Mouse (Mus musculus) G1E-ER4 (cell line): Measurements from ENCODE around the gene Thsd1. TPM values are rescaled to one million over a fixed set of nuclear protein-coding genes. Genes with fewer than 3 reads are reported as not detected.

Experiments
- GATA1 ChIP-seq: IDR thresholded peaks from one replicate; pipeline ENCODE4 v1.8.0; 2012; ENCODE audit warnings: low read length, inconsistent platforms
- polyA plus RNA-seq: library from polyadenylated mRNA; stranded (reverse); fragments of >175 nt; gene quantifications from 2 replicates; pipeline ENCODE4 v1.2.3, GENCODE M21; 2012

Thsd1 gene
- polyA plus RNA-seq, 1 experiment, result not detected

DNA sequence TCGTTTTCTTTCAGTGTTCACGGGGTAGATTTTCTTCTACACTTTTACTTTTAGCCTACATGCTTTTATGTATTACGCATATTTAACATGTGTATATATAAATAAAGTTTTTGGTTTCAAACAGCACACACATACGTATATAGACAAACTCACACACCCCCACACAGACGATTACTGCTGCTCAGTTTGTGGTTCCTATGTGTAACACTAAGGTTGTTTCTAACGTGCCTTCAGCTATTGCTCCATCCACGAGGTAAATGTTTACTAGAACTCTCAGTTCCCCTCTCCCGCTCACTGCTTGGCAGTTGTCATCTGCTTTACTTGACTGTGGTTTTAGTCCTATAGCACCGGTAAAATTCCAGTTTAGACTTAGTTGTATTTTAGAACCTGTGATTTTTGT is 22.0 kb downstream of the Thsd1 start:
- TF ChIP-seq GATA1, result no peak

DNA sequence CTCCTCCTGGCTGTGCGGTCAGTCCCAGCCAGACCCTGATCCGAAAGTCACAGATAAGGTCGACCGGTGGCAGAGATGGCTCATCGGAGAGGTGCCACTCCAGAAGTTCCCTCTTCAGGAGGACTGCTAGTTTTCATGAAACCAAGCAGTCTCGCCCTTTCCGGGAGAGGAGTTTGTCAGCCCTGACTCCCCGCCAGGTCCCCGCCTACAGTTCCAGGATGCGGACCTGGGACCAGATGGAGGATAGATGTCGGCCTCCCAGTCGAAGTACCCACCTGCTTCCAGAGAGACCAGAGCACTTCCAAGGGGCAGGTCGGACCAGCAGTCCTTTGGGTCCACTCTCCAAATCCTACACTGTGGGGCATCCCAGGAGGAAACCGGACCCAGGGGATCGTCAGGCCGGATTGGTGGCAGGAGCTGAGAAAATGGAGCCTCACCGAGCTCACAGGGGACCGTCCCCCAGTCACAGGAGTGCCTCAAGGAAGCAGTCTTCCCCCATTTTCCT is 31.9 kb downstream of the Thsd1 start:
- no peak for TF ChIP-seq GATA1

DNA sequence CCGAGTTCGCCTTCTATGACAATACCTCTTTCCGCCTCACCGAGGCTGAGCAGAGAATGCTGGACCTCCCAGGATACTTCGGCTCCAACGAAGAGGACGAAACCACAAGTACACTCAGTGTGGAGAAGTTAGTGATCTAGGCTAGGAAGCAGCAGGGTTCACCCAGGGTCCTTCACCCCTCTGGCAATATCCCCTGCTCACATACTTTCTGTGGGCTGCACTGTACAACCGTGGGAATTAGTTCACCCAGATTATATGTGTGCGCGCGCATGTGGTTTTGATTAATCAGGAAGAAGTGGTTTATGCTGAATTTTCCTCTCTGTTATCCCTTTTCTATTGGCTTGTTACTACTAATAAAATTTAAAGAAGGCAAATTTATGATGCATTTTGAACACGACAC is 32.4 kb downstream of the Thsd1 start:
- TF ChIP-seq GATA1, result no peak

DNA sequence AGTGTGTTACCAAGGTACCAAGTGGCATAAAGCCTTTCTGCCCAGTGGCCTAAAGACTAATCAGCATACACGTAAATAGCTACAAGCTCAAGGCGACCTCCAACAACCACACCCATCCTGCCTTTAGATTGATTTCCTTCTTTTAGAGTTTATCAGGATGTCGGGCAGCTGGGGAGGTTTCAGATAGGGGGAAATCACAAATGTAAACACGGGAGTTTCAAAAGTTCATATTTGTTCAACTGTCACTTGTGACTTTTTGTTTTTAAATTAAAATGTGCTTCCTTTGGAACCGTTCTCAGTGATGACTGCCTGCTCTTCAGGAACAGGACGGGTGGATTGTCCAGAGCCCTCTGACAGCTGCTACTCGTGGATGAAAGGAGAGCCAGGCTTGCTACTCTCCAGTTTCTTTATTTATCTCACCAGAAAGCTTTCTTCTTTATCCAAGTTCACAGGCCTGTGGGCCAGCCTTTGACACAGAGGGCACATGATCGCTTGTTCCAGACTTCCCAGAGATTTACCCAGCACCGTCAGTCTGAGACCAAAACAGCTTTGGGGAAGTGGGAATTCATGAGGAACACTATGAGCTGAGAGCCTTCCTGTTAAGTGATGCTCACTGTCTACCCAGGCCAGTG is 33.1 kb downstream of the Thsd1 start:
- no peak for TF ChIP-seq GATA1

DNA sequence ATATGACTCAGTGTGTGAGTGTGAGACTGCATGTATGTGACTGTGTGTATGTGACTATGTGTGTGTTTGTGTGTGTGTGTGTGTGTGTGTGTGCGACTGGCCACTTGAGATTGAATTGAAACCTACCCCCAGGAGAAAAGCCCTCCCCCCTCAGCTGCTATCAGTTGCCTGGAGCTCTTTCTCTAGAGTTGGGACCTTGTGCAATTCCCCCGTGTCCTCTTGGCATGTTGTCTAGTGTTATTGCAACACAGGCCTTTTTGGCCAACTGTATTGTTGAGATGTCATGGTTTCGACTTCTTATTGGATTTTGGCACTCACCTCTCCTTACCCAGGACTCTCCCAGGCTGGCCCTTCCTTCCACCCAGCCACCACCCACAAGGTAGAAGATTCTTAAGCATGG is 35.2 kb downstream of the Thsd1 start:
- TF ChIP-seq GATA1, result no peak

DNA sequence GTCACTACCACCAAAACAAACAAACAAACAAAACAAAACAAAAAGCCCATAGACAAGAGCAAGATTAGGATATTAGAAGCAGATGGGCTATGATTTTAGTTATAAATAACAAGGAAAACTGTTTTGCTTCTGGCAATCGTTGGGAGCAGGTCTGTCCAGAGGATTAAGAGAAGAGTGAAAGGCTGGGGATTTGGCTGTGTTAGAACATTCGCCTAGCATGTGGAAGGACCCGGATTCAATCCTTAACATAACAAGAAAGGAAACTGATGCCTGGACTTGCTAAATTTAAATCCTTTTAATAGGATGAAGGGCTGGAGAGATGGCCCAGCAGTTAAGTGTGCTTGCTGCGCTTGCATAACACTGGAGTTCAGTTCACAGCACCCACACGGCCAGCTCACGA is 37.2 kb downstream of the Thsd1 start:
- no peak for TF ChIP-seq GATA1

DNA sequence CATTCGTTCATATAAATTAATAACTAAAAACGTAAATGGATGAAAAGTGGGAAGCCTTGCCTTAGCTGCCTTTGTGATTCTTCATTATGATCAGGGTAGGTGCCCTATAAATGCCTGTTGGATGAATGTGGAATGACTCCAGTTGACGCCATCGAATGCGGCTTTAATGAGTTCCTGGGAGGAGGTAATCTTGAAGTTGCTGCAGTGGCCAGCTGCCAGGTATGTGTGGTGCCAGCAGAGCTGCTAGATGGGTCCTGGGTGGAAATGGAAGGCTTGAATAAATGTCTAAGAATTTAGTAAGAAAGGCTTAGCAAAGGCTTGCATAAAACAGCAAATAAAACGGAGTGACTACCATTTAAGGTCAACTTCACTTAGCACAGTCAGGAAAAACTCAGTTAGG is 37.7 kb downstream of the Thsd1 start:
- no peak for TF ChIP-seq GATA1

DNA sequence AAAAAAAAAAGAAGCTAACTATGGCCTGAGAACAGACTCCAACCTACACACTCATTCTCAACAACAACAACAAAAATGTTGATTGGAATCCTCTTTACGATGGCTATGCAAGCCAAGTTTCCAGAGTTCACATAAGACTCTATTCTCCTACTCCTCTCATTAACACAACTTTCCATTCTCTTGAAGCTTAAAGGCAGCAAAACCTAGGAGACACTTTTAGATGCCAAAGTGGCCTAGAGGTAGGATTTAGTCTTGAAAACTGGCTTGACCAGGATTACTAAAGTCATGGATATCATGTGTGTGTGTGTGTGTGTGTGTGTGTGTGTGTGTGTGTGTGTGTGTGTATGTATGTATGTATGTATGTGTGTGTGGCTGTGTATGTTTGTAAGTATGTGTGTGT is 38.1 kb downstream of the Thsd1 start:
- no peak for TF ChIP-seq GATA1

DNA sequence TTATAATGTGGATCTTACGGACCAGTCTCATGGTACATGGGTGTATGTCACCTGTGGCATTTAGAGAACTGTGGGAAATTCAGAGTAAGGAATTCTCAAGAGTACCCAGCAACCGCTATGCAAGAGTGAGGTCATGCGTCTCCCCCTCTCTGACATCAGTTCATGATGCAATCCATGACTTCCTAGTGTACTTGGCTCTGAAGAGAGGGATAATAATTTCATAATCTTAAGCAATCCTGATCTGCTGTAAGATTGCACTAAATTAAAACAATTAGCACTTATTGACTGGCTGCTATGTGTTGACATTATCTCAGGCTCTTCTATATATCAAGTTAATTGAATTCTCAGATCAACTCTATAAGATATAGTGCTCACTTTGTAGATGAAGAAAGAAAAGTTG is 39.7 kb downstream of the Thsd1 start:
- no peak for TF ChIP-seq GATA1

DNA sequence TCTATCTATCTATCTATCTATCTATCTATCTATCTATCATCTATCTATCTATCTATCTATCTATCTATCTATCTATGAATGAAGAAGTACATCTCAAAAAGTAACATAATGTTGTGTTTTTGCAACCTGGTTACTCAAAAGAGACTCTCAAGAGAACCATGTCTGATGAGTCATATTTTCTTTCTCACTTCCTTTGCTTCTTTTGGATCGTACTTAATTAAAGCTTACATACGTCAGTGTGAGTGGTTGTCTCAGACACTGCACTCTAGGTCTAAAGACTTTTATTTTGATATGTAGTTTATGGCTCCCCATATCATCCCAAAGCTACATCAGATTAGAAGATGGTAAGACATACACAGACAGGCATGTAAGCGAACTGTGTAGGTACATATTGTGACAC is 46.0 kb downstream of the Thsd1 start:
- TF ChIP-seq GATA1, result no peak

DNA sequence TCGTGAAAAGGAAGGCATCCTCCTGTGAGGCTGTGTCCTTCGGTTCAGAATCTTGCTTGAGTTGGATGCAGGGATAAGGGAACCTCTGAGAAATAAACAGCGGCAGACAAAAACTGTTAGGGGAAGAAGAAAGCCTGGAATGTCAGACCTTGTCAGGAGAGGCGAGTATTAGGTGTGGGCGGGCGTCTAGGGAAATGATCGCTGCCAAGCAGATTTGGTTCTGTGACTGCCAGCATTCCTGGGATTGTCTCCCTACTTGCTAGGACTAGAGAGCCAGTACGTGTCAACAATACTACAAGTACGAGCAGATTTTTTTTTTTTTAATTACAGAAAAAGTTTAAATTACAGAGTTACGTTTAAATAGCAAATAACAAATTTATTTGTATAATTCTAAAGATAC is 47.5 kb downstream of the Thsd1 start:
- TF ChIP-seq GATA1, result no peak

DNA sequence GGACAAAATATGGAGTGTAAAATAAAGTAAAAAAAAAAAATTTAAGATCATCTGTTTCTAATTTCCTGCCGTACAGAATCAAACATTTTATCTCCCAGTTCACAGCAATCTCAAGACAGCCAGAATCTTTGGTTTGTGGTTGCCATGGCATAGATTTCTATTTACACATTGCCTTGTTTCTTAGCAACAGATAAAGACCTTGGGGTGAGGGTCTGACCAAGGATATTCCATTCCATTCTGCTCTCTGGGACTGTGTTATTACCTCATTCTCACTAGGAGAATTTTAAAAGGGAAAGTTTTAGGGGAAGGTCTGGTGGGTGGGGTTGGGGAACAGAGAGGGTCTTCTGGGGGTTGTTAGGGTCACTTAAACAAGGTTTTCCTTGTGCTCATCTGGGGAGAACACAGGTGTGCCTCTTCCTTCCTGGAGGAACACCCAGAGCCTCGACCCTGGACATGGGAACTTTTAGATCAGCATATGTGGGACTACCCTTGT is 55.9 kb downstream of the Thsd1 start, which contains the start of gene Tpte:
Gene Tpte (plus strand): TSS at position 443 of the 493 bp plus-strand sequence.
- no peak for TF ChIP-seq GATA1

DNA sequence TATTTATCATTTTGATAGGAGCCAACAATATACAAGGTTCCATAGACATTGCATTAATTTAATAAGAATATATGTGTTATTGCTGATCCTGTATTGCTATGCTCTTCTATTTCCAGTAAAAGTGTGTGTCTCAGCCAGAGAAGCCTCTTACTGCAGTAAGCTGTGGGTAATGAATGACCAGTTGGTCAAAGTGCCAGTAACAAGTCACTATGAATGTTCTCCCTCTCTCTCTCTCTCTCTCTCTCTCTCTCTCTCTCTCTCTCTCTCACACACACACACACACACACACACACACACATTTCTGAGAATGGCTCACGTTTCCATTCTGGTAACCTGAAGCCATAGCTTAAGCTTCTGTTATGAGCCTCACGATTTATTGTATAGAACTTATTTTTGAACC is 75.2 kb downstream of the Thsd1 start:
- no peak for TF ChIP-seq GATA1

DNA sequence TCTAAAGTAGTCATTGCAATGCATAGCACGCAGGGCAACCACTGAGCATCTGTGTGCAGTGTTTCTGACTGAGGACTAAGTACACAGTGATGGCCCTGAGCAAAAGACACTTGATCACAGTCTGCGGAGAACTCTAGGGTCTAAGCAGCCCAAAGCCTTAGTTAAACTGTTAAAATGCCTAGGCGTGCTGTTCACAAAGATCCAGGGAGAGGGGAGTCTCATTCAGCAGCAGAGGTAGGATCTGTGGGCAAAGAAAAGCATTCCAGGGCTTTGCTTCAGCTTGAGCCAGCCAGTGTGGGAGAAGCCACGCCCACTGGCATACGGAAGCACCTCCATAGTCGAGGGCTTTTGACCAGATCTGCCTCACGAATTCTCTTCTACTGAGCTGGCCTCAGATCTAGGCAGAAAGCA is 75.8 kb downstream of the Thsd1 start:
- TF ChIP-seq GATA1, result no peak

DNA sequence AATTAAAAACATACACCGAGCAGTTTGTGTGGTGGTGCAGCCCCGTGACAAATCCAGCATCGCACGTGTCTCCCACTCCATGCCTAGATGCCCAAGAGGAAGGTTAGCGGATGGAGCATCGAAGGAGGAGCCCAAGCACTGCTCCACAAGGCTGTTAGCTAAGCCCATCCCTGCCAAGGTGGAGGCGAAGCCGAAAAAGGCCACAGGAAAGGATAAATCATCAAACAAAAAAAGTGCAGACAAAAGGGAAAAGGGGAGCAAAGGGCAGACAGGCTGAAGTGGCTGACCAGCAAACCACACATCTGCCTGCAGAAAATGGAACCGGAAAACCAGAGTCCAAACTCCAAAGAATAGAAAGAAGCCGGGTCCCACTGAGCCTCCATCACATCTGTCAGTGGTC is 79.9 kb downstream of the Thsd1 start:
- no peak for TF ChIP-seq GATA1

Other genes with a start within 250 kb of the Thsd1 start
- gene Atp7b, start 167.0 kb upstream of the Thsd1 start, polyA plus RNA-seq, result 15.2 and 15.5 TPM in 2 replicates
- 0.48 and 0.80 TPM in 2 replicates for gene Alg11, start 166.6 kb upstream of the Thsd1 start, polyA plus RNA-seq
- not detected in 2 replicates for gene Nek5, start 102.3 kb upstream of the Thsd1 start, polyA plus RNA-seq
- 2.5 and 3.1 TPM in 2 replicates for gene Nek3, start 60.9 kb upstream of the Thsd1 start, polyA plus RNA-seq
- gene Ckap2, start 41.5 kb upstream of the Thsd1 start, polyA plus RNA-seq, result 6.7 and 10.0 TPM in 2 replicates
- gene Vps36, start 34.5 kb upstream of the Thsd1 start, polyA plus RNA-seq, result 9.0 and 12.8 TPM in 2 replicates
- gene Tpte, start 56.1 kb downstream of the Thsd1 start, polyA plus RNA-seq, result not detected in 2 replicates
- 10.1 and 11.3 TPM in 2 replicates for gene Slc25a15, start 171.3 kb downstream of the Thsd1 start, polyA plus RNA-seq
- 1.3 and 2.0 TPM in 2 replicates for gene Mrps31, start 184.0 kb downstream of the Thsd1 start, polyA plus RNA-seq